Mouse (Mus musculus) left cerebral cortex, postnatal 10 days (tissue): ENCODE measurements at regions not wholly inside any gene's neighbourhood (a gene's known extent, or its start where the extent isn't known, plus 50 kb on each side); places are given as distances from the start of the nearest gene placed in this dataset.

Experiments
- DNase-seq, 2 experiments: peaks; one replicate each; pipeline ENCODE4 v3.0.0; 2021 to 2022; ENCODE audit warnings: low spot score in 2 of 2, mixed read lengths in 1 of 2; ENCODE audit errors: extremely low spot score in 1 of 2
- intact Hi-C: fragments of 180-260 bp; cut with DNase I; formaldehyde crosslinking; loops from one replicate; pipeline ENCODE4 v1.15.1; 2025

DNA sequence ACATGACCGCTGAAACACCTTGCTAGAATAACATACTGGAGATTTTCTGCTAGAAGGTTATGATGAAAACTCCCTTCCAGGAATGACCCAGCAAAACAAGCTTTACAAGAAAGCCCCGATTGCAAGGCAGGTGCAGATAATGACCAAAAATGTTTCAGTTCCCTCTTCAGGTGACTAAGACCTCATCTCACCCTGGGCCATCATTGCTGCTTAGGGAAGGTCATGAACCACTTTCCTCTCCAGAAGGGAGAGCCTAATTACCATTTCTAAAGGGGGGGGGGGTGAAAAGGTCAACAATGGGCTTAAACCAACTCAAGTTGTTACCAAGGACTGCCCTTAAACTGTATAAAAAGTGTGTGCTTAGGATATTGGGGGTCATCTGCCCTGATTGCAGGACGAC, 59.8 kb upstream of the Speer4c start:
- no peak for DNase-seq
- intact Hi-C loops: no loop called here

DNA sequence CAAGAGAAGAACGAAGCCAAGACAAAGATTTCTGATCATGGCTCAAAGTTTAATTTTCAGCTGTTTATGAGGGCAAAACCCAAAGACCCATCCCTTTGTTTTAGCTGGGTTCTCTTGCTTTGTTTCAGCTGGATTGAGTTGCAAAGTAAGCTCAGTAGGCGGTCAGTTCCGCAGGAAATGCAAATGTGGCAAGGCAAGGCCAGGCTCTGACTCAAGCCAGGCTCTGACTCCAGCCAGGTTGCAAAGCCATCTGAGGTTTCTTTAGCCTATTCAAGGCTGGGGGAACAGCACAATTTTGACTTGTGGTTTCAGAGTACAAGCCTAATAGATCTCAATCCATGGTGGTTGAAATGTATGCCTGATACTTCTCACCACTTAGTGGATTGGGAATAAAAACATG, 60.5 kb upstream of the Speer4c start:
- intact Hi-C loops: no loop called here
- DNase-seq: no peak

DNA sequence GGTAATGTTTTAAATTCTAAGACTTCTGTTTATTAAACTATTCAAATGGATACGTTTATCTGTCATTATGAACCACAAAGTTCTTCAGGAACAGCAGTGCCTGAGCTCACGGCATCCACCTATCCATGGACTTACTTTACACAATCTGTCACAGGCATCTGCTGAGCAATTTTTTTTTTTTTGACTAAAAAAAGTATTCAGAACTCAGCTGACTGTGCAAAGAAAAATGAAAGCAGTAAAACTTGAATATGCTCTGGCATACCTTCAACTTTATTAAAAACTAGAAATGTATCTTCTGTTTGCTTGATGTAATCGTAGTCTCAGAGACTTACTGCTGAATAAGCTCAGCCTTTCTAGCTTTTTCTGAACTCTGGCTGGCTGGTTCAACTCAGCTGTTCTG, 62.0 kb upstream of the Speer4c start:
- intact Hi-C loops: no loop called here
- no peak for DNase-seq

DNA sequence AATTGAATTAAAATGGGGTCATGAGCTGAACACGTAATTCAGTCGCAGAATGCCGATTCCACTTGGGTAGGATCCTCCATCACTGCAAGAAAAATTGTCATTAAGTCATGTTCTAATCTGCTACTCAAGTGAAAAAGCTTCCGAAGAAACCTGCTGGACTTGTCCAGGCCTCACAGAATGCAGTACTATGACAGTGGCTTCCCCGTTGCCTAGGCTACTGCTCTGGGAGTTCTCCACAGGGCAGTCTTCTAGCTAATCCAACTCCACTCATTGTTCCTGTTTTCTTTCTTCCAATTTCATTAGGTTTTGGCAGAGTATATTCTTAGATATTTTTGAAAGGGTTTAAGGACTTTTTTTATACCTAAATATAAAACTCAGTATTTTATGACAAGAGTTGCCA, 89.5 kb upstream of the Speer4c start:
- DNase-seq: no peak
- intact Hi-C loops: no loop called here

DNA sequence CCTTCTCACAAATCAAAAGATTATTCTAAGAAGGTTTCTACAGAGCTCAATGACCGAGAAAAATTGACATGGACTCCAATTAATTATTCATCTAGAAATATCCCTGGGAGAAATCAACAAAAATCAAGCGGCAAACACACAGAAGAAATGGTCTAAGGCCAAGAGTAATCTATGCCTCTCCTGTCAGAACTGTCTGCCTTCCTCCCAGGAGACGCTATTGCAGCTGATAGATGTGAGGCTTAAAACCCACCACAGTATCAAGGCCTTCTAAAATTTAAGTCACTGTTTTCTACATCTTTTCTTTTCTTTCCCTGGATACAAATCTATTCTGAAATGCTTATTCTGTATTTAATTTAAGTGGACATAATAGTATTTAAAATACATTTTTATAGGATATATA, 102.8 kb upstream of the Speer4c start:
- intact Hi-C loops: no loop called here
- no peak for DNase-seq

DNA sequence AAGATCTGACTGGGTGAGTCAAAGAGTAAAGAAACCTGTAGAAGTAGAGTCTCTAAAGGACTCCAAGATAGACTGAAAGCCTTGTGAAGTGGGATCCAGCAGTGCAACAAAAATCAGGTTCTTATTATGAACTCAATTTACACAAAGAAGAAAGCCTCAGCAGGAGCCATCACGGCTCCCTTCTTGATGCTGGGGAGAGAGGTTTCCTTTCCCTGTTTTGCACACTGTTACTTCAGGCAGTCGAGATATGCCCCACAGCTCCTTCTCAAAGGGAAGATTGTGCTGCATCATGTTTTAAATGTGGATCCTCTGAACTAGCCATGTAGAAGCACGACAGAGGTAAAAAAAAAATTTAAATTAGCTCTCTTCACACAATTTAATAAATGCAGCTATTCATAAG, 103.3 kb upstream of the Speer4c start:
- intact Hi-C loops: no loop called here

DNA sequence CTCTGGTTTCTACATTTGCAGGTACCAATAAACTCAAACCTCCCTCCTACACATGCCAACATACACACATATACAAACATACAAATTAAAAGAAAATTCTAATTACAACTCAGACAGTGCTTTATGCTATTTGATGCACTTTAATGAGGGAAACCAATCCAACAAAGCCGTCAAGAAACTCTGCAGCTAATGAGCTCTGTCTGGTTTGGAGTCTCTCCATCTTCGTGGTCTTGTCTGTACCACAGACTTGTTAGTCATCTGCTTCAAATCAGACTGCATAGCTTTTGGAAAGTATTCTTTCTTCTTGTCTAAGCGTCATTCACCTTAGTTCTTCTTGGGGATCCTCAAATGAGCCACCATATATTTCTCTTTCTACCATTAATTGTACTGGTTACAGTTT, 108.9 kb upstream of the Speer4c start:
- intact Hi-C loops: no loop called here
- DNase-seq: no peak

More for the DNA sequence above, 103.3 kb upstream of the Speer4c start:
- DNase-seq: no peak

DNA sequence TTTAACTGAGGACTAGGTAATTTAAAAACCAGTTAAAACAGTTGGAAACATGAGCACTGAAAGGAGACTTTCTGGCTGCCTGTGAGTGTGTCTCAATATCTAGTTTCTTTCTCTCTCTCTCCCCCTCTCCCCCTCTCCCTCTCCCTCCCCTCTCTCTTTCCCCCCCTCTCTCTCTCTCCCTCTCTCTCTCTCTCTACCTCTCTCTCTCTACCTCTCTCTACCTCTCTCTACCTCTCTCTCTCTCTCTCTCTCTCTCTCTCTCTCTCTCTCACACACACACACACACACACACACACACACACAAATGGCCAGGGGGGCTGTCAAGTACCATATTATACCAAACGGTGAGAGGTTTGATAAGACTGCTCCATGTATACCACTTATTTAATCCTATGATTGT, 103.0 kb upstream of the Cacna2d1 start:
- intact Hi-C loops: no loop called here
- DNase-seq: no peak

DNA sequence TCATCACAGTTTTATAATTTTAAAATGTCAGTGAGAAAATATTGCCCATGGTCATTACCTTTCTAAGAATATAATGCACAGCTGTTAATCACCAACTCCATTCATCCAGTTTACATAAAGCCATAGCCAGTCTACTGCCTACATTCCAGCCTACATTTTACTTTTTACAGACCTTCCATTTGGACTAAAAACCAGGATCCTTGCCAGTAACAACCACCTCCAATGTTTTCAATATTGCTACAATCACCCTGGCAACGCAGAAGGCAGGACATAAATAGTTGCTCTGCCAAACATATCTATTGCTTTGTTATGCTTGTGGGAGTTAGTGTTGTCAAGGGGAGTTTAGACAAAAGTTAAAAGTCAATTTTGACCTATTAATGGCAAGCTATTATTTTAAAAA, 102.2 kb upstream of the Cacna2d1 start:
- intact Hi-C loops: no loop called here
- DNase-seq: peak in 1 of 2 experiments; percentile 34

DNA sequence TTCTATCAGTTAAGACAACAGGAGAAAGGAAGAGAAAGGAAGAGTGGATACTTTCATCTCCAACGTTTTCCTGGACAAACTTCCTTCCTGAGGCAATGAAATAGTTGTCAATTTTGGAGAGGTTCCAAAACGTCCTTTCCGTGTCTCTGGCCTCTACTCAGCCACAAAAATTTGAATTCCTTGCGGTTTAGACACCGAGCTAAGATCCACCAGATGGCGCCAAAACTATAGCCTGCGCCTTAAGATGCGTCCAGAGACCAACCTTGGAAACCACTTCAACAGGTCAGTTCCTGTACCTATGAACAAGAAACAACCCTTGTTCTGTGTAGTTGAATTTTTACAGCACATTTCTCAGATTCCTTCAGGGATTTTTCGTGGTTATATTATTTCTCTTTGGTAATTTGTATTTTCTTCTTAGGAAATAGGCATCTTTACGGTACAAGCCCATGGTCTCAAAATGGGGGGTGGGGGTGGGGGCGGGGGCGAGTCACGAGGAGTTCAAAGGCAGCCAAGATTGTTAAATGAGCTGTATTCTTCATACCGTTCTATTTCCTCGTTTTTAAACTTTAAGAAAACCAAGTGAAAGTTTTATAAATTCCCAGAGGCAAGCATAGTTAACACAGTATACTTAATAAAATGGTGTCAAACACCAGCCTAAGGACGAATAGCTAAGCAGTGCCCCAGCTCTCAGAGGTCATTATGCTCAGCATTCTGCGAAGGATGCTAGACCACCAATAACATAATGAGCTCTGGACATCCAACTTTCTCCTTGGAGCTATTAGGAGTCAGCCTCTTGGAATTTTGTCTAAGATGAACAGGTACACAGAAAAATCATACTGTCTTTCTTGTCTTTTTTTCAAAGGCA, 96.2 kb upstream of the Cacna2d1 start:
- intact Hi-C loops: loop anchor here (5.0 kb wide), 1 partner anchor 454 kb away; no protein-coding TSS in a partner anchor
- peak; percentile 66 to 71 for DNase-seq

DNA sequence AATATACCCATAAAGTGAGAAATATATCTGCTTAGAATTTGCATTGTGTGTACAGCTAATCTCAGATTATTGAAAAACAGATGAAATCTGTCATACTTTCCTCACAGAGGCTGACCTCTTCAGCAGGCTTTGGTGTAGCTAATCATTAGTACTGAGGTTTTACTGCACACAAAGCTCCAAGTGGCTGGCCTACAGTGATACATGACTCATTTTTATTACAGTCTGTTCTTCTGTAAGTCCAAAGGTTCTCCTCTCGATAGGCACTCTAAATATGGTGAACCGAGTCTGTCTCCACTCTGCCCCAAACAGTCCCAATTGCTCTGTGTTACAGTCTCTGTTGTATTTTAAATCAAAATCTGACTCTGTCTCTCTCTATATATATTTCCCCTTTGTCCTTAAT, 87.7 kb upstream of the Cacna2d1 start:
- intact Hi-C loops: loop anchor here (5.0 to 10.0 kb wide), 2 partner anchors 86 to 1018 kb away; partner anchors contain the start of gene Cacna2d1

DNA sequence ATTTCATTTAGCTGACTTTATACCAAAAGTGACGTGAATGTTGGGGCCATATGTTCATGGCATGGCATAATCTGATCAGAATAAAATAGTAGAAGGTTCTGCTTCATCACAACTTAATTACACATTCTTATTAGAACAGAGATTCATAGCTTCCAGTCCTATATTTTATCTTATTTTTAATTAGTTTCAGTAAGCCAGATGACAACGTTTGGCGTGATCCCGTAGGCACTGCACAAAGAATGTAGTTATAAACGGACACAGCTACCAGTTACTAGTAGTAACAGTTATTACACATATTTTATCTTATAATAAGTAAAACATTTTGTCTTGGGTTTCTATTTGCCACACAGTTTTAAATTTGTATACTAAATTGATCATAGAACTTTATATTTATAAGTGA, 85.0 kb upstream of the Cacna2d1 start:
- DNase-seq: no peak
- intact Hi-C loops: loop anchor here (5.0 to 10.0 kb wide), 2 partner anchors 83 to 1015 kb away; partner anchors contain the start of gene Cacna2d1

More for the DNA sequence above, 87.7 kb upstream of the Cacna2d1 start:
- DNase-seq: no peak

DNA sequence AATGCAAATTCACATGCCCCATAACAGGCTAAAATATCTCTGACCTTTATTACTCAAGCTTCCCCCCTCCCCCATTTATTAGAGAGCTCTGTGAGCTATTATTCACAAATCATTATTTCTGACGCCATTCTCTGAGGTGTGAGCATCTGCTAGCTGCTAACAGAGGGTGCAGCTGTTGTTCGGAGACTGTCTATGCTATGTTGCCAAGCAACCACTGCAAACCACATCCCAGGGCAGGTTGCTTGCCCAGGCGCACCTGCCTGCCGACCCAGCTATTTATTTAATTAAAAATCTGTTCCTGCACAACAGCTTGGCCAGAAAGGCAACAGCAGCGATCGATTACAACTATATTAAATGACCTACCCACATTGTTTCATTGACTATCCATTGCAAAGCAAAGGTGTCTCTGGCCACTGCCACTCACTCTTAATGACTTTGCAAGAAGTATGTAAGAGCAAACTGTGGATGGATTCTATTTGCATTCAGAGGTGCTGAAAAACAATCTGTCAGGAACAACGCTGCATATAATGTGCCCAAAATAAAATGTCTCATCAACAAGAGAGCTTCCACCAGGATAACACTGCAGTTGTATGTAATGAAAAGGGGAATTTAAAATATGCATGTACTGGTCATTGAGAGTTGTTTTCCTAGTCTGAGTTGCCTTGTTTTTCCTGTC, 84.2 kb upstream of the Cacna2d1 start:
- intact Hi-C loops: no loop called here
- peak in 1 of 2 experiments; percentile 15 for DNase-seq

DNA sequence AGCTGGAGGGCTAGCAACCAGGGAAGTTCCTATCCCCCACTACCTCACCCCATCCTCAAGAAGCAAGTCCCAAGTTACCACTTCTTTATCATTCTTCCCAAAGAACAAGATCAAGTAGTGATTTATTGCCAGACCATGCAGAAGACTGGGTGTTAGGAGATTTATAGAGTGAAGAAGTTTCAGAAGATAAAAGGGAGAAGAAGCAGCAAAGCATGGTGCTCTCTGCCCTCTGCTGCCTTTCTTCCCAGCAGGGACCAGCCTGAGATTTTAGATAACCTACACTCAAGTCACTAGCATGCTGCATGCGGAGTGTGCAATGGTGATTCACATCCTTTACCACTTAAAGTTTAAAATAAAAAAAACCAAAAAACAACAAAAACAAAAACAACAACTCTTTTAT, 79.7 kb upstream of the Cacna2d1 start:
- intact Hi-C loops: no loop called here
- DNase-seq: no peak

DNA sequence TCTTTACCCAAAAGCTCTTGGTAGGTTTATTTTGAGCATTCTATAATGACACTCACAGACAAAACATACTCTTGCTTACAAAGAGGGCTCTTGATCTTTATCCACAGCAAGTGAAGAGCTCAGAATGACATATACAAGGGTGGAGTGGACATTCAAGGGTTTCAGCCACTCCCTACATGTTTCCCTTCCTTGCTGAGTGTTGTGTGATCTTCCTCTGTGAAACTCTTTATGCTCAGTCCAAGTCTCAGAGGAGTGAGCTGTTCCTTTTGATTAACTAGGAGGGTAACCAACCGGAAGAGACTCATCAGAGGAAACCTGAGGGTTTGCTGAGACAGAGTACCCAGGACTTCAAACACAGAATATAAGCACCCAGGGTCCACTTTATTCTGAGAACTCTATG, 77.5 kb upstream of the Cacna2d1 start:
- intact Hi-C loops: no loop called here
- DNase-seq: no peak

DNA sequence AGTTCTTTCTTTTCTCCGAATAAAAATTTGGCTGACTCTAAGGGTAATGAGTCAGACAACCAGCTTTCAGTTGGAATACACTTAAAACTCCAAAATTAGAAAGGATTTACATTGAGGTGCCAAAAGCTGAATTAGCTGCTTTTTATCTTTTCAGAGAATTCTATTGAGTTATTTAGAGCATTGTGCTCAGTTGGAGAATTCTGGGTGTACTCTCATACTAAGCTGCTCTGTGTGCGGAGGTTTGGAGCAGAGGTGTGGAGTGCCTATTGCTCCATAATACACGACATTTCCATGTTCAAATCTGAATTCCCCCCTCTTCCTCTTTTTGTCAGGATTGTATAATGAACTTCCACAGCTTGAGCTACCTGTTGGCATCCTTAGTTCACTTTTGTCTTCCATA, 60.4 kb upstream of the Cacna2d1 start:
- intact Hi-C loops: no loop called here
- no peak for DNase-seq

DNA sequence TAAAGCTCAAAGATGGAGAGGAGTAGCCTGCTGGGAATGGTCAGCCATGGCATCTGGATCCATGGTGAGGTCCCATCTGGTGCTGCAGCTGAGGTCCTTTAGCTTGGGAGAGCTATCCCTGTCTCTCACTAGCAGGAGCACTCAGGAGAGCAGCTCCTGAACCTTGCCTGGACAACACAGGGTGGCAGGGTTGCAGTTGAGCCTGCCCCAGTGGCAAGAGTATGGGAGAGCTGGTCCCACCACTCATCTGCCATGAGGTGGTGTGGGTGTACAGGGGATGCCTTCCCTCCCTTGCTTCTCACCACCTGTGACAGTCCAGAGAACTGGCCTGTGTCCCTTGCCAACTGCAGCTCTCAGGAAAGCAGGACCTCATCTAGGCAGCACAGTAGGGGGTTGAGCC, 51.5 kb upstream of the Cacna2d1 start:
- DNase-seq: no peak
- intact Hi-C loops: no loop called here
